Mouse (Mus musculus): ENCODE measurements around the gene Ttll4. TPM values are rescaled to one million over a fixed set of nuclear protein-coding genes. Genes with fewer than 3 reads are reported as not detected.
A peak's percentile ranks its signal among the peaks of the same experiment; 100 is the strongest.

Ttll4 gene
- polyA plus RNA-seq, 1 experiment from 2014 or later = 7.1 TPM

GRCm38 (mm10) chr1:74713859-74714730 lies 52.5 kb downstream of the Ttll4 start:
- ATAC-seq (replicated peaks; ENCODE audit: extremely low read depth, insufficient read depth, low FRiP score) = no peak
- H3K27ac ChIP-seq (ENCODE audit: low read length) = no peak overlapping the region; the same call in 1 of the 2 replicates
- 20% methylated on average over 12 of the region's 12 CpGs for WGBS
- peak overlapping the region; percentile 77 for H3K9ac ChIP-seq (ENCODE audit: low read length)
- no peaks in the 10 kb centered on the region for H3K36me3 ChIP-seq (ENCODE audit: control insufficient read depth, insufficient read depth)
- peak overlapping the region; percentile 81 for H3K4me2 ChIP-seq (ENCODE audit: low read depth, low read length)
- no peaks in the 10 kb centered on the region for H3K27me3 ChIP-seq (ENCODE audit: control insufficient read depth, insufficient read depth, low read length)
- no peaks in the 10 kb centered on the region for H3K9me3 ChIP-seq (replicated peaks; ENCODE audit: control insufficient read depth, low read length)
- peak overlapping the region; percentile 61 for H3K4me3 ChIP-seq (ENCODE audit: low read length)
- peaks cover 6% of the 10 kb centered on the region for H3K4me1 ChIP-seq (ENCODE audit: control insufficient read depth, insufficient read depth, low read length)

- Histone ChIP-seq H3K36me3 (ENCODE audit: control insufficient read depth, insufficient read depth) (no peaks in the 10 kb centered on the region), H3K9ac (ENCODE audit: low read length) (no peak overlapping the region), H3K4me1 (ENCODE audit: control insufficient read depth, insufficient read depth, low read length) (peaks cover 6% of the 10 kb centered on the region), H3K9me3 (replicated peaks; ENCODE audit: control insufficient read depth, low read length) (no peaks in the 10 kb centered on the region), H3K4me3 (ENCODE audit: low read length) (no peak overlapping the region), H3K27me3 (ENCODE audit: control insufficient read depth, insufficient read depth, low read length) (no peaks in the 10 kb centered on the region), H3K4me2 (ENCODE audit: low read depth, low read length) (no peak overlapping the region), H3K27ac (ENCODE audit: low read length) (no peak overlapping the region)
- no peak for ATAC-seq (replicated peaks; ENCODE audit: extremely low read depth, insufficient read depth, low FRiP score)
- WGBS = 52% methylated on average over 2 of the region's 2 CpGs
Observed at GRCm38 (mm10) chr1:74714967-74715366, 53.4 kb downstream of the Ttll4 start.

GRCm38 (mm10) chr1:74715468-74715867 lies 53.9 kb downstream of the Ttll4 start:
- no peaks in the 10 kb centered on the region for H3K9me3 ChIP-seq (replicated peaks; ENCODE audit: control insufficient read depth, low read length)
- H3K27me3 ChIP-seq (ENCODE audit: control insufficient read depth, insufficient read depth, low read length) = no peaks in the 10 kb centered on the region
- no peaks in the 10 kb centered on the region for H3K36me3 ChIP-seq (ENCODE audit: control insufficient read depth, insufficient read depth)
- no peak overlapping the region for H3K4me2 ChIP-seq (ENCODE audit: low read depth, low read length)
- ATAC-seq (replicated peaks; ENCODE audit: extremely low read depth, insufficient read depth, low FRiP score) = no peak
- no peak overlapping the region for H3K27ac ChIP-seq (ENCODE audit: low read length)
- H3K9ac ChIP-seq (ENCODE audit: low read length) = no peak overlapping the region
- WGBS = 78% methylated on average over 5 of the region's 5 CpGs
- H3K4me3 ChIP-seq (ENCODE audit: low read length) = no peak overlapping the region
- peaks cover 6% of the 10 kb centered on the region for H3K4me1 ChIP-seq (ENCODE audit: control insufficient read depth, insufficient read depth, low read length)

GRCm38 (mm10) chr1:74715886-74716285 lies 54.3 kb downstream of the Ttll4 start:
- peaks cover 6% of the 10 kb centered on the region for H3K4me1 ChIP-seq (ENCODE audit: control insufficient read depth, insufficient read depth, low read length)
- 88% methylated on average over 6 of the region's 6 CpGs for WGBS
- H3K27ac ChIP-seq (ENCODE audit: low read length) = no peak overlapping the region
- no peaks in the 10 kb centered on the region for H3K27me3 ChIP-seq (ENCODE audit: control insufficient read depth, insufficient read depth, low read length)
- H3K9me3 ChIP-seq (replicated peaks; ENCODE audit: control insufficient read depth, low read length) = no peaks in the 10 kb centered on the region
- H3K4me3 ChIP-seq (ENCODE audit: low read length) = no peak overlapping the region
- ATAC-seq (replicated peaks; ENCODE audit: extremely low read depth, insufficient read depth, low FRiP score) = no peak
- H3K36me3 ChIP-seq (ENCODE audit: control insufficient read depth, insufficient read depth) = no peaks in the 10 kb centered on the region
- H3K4me2 ChIP-seq (ENCODE audit: low read depth, low read length) = no peak overlapping the region
- no peak overlapping the region for H3K9ac ChIP-seq (ENCODE audit: low read length)

GRCm38 (mm10) chr1:74718113-74718512 lies 56.6 kb downstream of the Ttll4 start:
- Histone ChIP-seq H3K4me2 (ENCODE audit: low read depth, low read length) (no peak overlapping the region), H3K27ac (ENCODE audit: low read length) (no peak overlapping the region), H3K9me3 (replicated peaks; ENCODE audit: control insufficient read depth, low read length) (no peaks in the 10 kb centered on the region), H3K4me3 (ENCODE audit: low read length) (no peak overlapping the region), H3K27me3 (ENCODE audit: control insufficient read depth, insufficient read depth, low read length) (no peaks in the 10 kb centered on the region), H3K4me1 (ENCODE audit: control insufficient read depth, insufficient read depth, low read length) (no peaks in the 10 kb centered on the region), H3K36me3 (ENCODE audit: control insufficient read depth, insufficient read depth) (no peaks in the 10 kb centered on the region), H3K9ac (ENCODE audit: low read length) (no peak overlapping the region)
- WGBS = 87% methylated on average over 8 of the region's 8 CpGs
- ATAC-seq (replicated peaks; ENCODE audit: extremely low read depth, insufficient read depth, low FRiP score) = no peak

- Histone ChIP-seq H3K36me3 (ENCODE audit: control insufficient read depth, insufficient read depth) (no peaks in the 10 kb centered on the region), H3K4me3 (ENCODE audit: low read length) (no peak overlapping the region), H3K4me1 (ENCODE audit: control insufficient read depth, insufficient read depth, low read length) (no peaks in the 10 kb centered on the region), H3K27me3 (ENCODE audit: control insufficient read depth, insufficient read depth, low read length) (no peaks in the 10 kb centered on the region), H3K27ac (ENCODE audit: low read length) (no peak overlapping the region), H3K9me3 (replicated peaks; ENCODE audit: control insufficient read depth, low read length) (no peaks in the 10 kb centered on the region), H3K4me2 (ENCODE audit: low read depth, low read length) (no peak overlapping the region), H3K9ac (ENCODE audit: low read length) (no peak overlapping the region)
- WGBS = 71% methylated on average over 3 of the region's 3 CpGs
- no peak for ATAC-seq (replicated peaks; ENCODE audit: extremely low read depth, insufficient read depth, low FRiP score)
Observed at GRCm38 (mm10) chr1:74719281-74719680, 57.7 kb downstream of the Ttll4 start.

- 72% methylated on average over 6 of the region's 6 CpGs for WGBS
- no peaks in the 10 kb centered on the region for H3K27me3 ChIP-seq (ENCODE audit: control insufficient read depth, insufficient read depth, low read length)
- no peaks in the 10 kb centered on the region for H3K36me3 ChIP-seq (ENCODE audit: control insufficient read depth, insufficient read depth)
- no peak overlapping the region for H3K4me2 ChIP-seq (ENCODE audit: low read depth, low read length)
- no peaks in the 10 kb centered on the region for H3K4me1 ChIP-seq (ENCODE audit: control insufficient read depth, insufficient read depth, low read length)
- no peak for ATAC-seq (replicated peaks; ENCODE audit: extremely low read depth, insufficient read depth, low FRiP score)
- no peak overlapping the region for H3K9ac ChIP-seq (ENCODE audit: low read length)
- H3K9me3 ChIP-seq (replicated peaks; ENCODE audit: control insufficient read depth, low read length) = no peaks in the 10 kb centered on the region
- no peak overlapping the region for H3K27ac ChIP-seq (ENCODE audit: low read length)
- no peak overlapping the region for H3K4me3 ChIP-seq (ENCODE audit: low read length)
Observed at GRCm38 (mm10) chr1:74721657-74722056, 60.1 kb downstream of the Ttll4 start.

GRCm38 (mm10) chr1:74723748-74724147 lies 62.2 kb downstream of the Ttll4 start:
- no peak for ATAC-seq (replicated peaks; ENCODE audit: extremely low read depth, insufficient read depth, low FRiP score)
- Histone ChIP-seq H3K9ac (ENCODE audit: low read length) (no peak overlapping the region), H3K36me3 (ENCODE audit: control insufficient read depth, insufficient read depth) (no peaks in the 10 kb centered on the region), H3K27ac (ENCODE audit: low read length) (no peak overlapping the region), H3K4me2 (ENCODE audit: low read depth, low read length) (no peak overlapping the region), H3K4me3 (ENCODE audit: low read length) (no peak overlapping the region), H3K4me1 (ENCODE audit: control insufficient read depth, insufficient read depth, low read length) (no peaks in the 10 kb centered on the region), H3K9me3 (replicated peaks; ENCODE audit: control insufficient read depth, low read length) (no peaks in the 10 kb centered on the region), H3K27me3 (ENCODE audit: control insufficient read depth, insufficient read depth, low read length) (no peaks in the 10 kb centered on the region)
- WGBS = 78% methylated on average over 2 of the region's 2 CpGs

- Histone ChIP-seq H3K9me3 (replicated peaks; ENCODE audit: control insufficient read depth, low read length) (no peaks in the 10 kb centered on the region), H3K27ac (ENCODE audit: low read length) (no peak overlapping the region), H3K9ac (ENCODE audit: low read length) (no peak overlapping the region), H3K4me2 (ENCODE audit: low read depth, low read length) (no peak overlapping the region), H3K4me3 (ENCODE audit: low read length) (no peak overlapping the region), H3K4me1 (ENCODE audit: control insufficient read depth, insufficient read depth, low read length) (no peaks in the 10 kb centered on the region), H3K36me3 (ENCODE audit: control insufficient read depth, insufficient read depth) (no peaks in the 10 kb centered on the region), H3K27me3 (ENCODE audit: control insufficient read depth, insufficient read depth, low read length) (no peaks in the 10 kb centered on the region)
- WGBS = 61% methylated on average over 5 of the region's 5 CpGs
- ATAC-seq (replicated peaks; ENCODE audit: extremely low read depth, insufficient read depth, low FRiP score) = no peak
Observed at GRCm38 (mm10) chr1:74726114-74726513, 64.6 kb downstream of the Ttll4 start.

Data from heart, embryonic 16.5 days (tissue).